Mouse (Mus musculus): ENCODE data around the gene Cdkn2a.

DNA sequence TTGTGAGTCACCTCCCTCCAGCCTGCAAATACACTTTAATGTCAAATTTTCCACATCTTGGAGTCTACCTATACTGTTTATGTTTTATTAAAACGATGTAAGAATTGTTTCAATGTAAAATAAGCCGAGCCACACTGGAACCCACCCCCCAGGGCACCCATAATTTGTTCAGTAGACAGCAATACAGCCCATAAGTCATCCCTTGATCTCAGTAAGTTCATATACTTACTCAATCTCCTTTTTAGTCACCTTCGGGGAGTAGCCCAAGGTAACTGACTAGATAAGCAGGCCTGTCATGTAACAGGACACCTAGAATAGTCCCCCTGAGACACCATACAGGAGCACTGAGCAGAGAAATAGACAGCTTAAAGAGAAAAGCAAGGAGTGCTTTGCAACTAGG is 11.2 kb upstream of the Cdkn2a start:
- no peak for TF ChIP-seq CTCF (IDR thresholded peaks at IDR 0.05; ENCODE audit: extremely low read depth, insufficient read depth, insufficient read length, insufficient replicate concordance)
- TF ChIP-seq POLR2A (IDR thresholded peaks at IDR 0.05; ENCODE audit: low read depth, low read length) = no peak

All from spleen, adult 2 months (tissue).